ENCODE assay signal across 29 mouse cellular contexts in genomic region chr8:115687349-115687748, GRCm38 (mm10).
"Had no signal": no experiment of that assay in that cellular context is flagged by ENCODE, and none has a peak within 500 bp of the region (broad histone marks: within the 10 kb centered on the region; RNA-seq: fewer than 3 reads in every experiment).

No protein-coding gene starts in this region.

- ATAC-seq: forebrain, embryonic 13.5 days; forebrain, embryonic 14.5 days; forebrain, embryonic 15.5 days; forebrain, embryonic 16.5 days; forebrain, postnatal 0 days had no signal

- H3K9ac ChIP-seq: embryonic facial prominence, embryonic 12.5 days; embryonic facial prominence, embryonic 13.5 days; embryonic facial prominence, embryonic 15.5 days; forebrain, embryonic 12.5 days; forebrain, embryonic 13.5 days; forebrain, embryonic 15.5 days; forebrain, postnatal 0 days had no signal

- H3K9me3 ChIP-seq: embryonic facial prominence, embryonic 10.5 days; embryonic facial prominence, embryonic 12.5 days; embryonic facial prominence, embryonic 13.5 days; embryonic facial prominence, embryonic 15.5 days; forebrain, embryonic 10.5 days; forebrain, embryonic 12.5 days; forebrain, embryonic 13.5 days; forebrain, embryonic 15.5 days; heart, embryonic 10.5 days had no signal

- H3K4me2 ChIP-seq: embryonic facial prominence, embryonic 12.5 days; embryonic facial prominence, embryonic 15.5 days; forebrain, embryonic 13.5 days; forebrain, embryonic 15.5 days had no signal

- H3K4me1 ChIP-seq: embryonic facial prominence, embryonic 15.5 days; heart, embryonic 10.5 days had no signal

- H3K27ac ChIP-seq: embryonic facial prominence, embryonic 12.5 days; embryonic facial prominence, embryonic 13.5 days; embryonic facial prominence, embryonic 15.5 days; forebrain, embryonic 10.5 days; forebrain, embryonic 12.5 days; forebrain, embryonic 13.5 days; forebrain, embryonic 15.5 days; gastrocnemius, adult 2 months; heart, adult 2 months; heart, embryonic 10.5 days had no signal

- H3K36me3 ChIP-seq: embryonic facial prominence, embryonic 10.5 days; embryonic facial prominence, embryonic 12.5 days; embryonic facial prominence, embryonic 13.5 days; embryonic facial prominence, embryonic 15.5 days; forebrain, embryonic 10.5 days; forebrain, embryonic 12.5 days; forebrain, embryonic 15.5 days; heart, embryonic 10.5 days had no signal

- DNase-seq: cerebellum, adult 2 months; cerebellum, adult 8-10 months; cerebellum, adult 9-10 months; cerebellum, adult 9-11 months; cerebellum, postnatal 10 days; cerebellum, postnatal 14 days; cerebellum, postnatal 25 days; cerebellum, postnatal 36 days; embryo, embryonic 11 days; forebrain, postnatal 0 days; gastrocnemius, adult 2 months; gastrocnemius, postnatal 10 days; gastrocnemius, postnatal 14 days; gastrocnemius, postnatal 25 days; gastrocnemius, postnatal 36 days; heart, adult 18-20 months; heart, adult 2 months had no signal

- H3K4me3 ChIP-seq: embryonic facial prominence, embryonic 10.5 days; embryonic facial prominence, embryonic 12.5 days; embryonic facial prominence, embryonic 13.5 days; embryonic facial prominence, embryonic 15.5 days; erythroblast, embryonic 14.5 days; forebrain, embryonic 12.5 days; forebrain, embryonic 13.5 days; forebrain, embryonic 15.5 days; gastrocnemius, adult 2 months; heart, adult 2 months; heart, embryonic 10.5 days had no signal
